Mouse (Mus musculus): ENCODE results near the gene Lilrb4a. TPM values are rescaled to one million over a fixed set of nuclear protein-coding genes. Genes with fewer than 3 reads are reported as not detected.

Gene Lilrb4a
- polyA plus RNA-seq, 2 experiments = 3.0 to 3.7 TPM

DNA sequence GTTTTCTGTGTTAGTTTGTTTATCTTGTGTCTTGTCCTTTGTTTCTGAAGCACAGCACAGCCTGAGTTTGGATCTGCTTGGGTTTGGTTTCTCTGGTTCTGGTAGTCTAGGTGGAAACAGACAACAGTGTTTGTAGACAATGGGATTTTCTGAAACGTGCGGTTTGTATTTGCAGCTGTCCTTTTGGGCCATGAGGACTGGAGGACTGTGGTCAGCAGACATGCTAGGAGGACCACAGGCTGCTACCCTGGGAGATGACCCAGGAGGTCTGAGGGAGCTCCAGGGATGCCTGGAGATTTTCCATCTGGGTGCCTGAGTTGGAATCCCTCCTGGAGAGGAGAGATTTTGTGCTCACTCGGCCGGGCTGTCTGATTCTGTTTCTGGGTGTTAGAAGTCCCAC is 35.9 kb downstream of the Lilrb4a start:
- H3K4me3 ChIP-seq (replicated peaks; ENCODE audit: low read length) = no peak overlapping the region
- no peaks in the 10 kb centered on the region for H3K27me3 ChIP-seq (ENCODE audit: control insufficient read depth, insufficient read depth, low read length)
- 82% methylated on average over 4 of the region's 4 CpGs for WGBS

DNA sequence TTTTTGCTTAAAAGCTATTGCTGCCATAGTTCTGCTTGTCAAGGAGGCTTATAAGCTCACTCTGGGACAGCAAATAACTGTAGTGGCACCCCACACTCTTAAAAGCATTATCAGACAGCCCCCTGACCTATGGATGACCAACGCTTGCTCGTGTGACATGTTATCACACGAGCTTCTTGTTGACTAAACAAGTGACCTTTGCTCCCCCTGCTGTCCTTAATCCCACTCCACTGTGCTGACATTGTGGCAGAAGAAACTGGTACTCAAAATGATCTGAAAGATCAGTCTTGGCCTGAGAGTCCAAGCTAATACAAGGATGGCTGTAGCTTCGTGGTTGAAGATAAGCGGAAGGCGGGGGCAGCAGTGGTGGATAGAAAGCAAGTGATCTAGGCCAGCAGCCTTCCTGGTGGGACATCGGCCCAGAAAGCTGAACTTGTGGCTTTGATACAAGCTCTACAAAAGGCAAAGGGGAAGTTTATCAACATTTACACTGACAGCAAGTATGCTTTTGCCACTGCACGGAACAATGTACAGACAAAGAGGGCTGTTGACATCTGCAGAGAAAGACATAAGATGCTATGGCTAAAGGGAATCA is 38.2 kb downstream of the Lilrb4a start:
- Histone ChIP-seq H3K27ac (replicated peaks; ENCODE audit: low read depth, low read length) (no peak overlapping the region), H3K9ac (ENCODE audit: low read depth, low read length, severe bottlenecking) (no peak overlapping the region), H3K4me3 (replicated peaks; ENCODE audit: low read length) (no peak overlapping the region), H3K9me3 (ENCODE audit: control insufficient read depth, low read length) (no peaks in the 10 kb centered on the region), H3K4me1 (ENCODE audit: control insufficient read depth, insufficient read depth, low read length) (no peaks in the 10 kb centered on the region), H3K4me2 (replicated peaks; ENCODE audit: low read depth, low read length, severe bottlenecking) (no peak overlapping the region), H3K27me3 (ENCODE audit: control insufficient read depth, insufficient read depth, low read length) (no peaks in the 10 kb centered on the region), H3K36me3 (ENCODE audit: control insufficient read depth, insufficient read depth, low read length) (no peaks in the 10 kb centered on the region)
- no peak for TF ChIP-seq POLR2A (IDR thresholded peaks at IDR 0.05; ENCODE audit: borderline replicate concordance, extremely low read depth, insufficient read depth, insufficient read length)
- 74% methylated on average over 8 of the region's 8 CpGs for WGBS
- DNase-seq (ENCODE audit: low spot score) (no peak), ATAC-seq (ENCODE audit: low FRiP score, low read depth) (no peak)

More for the DNA sequence above, 35.9 kb downstream of the Lilrb4a start:
- no peaks in the 10 kb centered on the region for H3K36me3 ChIP-seq (ENCODE audit: control insufficient read depth, insufficient read depth, low read length)
- H3K9me3 ChIP-seq (ENCODE audit: control insufficient read depth, low read length) = no peaks in the 10 kb centered on the region
- ATAC-seq (ENCODE audit: low FRiP score, low read depth) = no peak
- no peak overlapping the region for H3K4me2 ChIP-seq (replicated peaks; ENCODE audit: low read depth, low read length, severe bottlenecking)
- no peak for TF ChIP-seq POLR2A (IDR thresholded peaks at IDR 0.05; ENCODE audit: borderline replicate concordance, extremely low read depth, insufficient read depth, insufficient read length)
- no peak overlapping the region for H3K9ac ChIP-seq (ENCODE audit: low read depth, low read length, severe bottlenecking)
- DNase-seq (ENCODE audit: low spot score) = no peak
- no peak overlapping the region for H3K27ac ChIP-seq (replicated peaks; ENCODE audit: low read depth, low read length)
- H3K4me1 ChIP-seq (ENCODE audit: control insufficient read depth, insufficient read depth, low read length) = no peaks in the 10 kb centered on the region

DNA sequence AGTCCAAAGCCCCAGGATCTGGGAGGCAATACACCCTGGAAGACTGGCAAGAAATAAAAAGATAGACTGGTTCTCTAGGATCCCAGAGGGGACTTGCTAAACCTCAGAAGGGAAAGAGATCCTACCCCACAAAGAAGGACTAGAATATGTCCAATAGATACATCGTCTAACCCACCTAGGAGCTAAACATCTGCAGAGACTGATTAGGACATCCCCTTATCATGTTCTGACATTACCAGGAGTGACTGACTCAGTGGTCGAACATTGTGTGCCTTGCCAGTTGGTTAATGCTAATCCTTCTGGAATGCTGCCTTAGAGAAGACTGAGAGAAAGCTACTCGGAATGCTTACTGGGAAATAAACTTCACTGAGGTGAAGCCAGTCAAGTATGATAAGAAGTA is 38.7 kb downstream of the Lilrb4a start:
- H3K36me3 ChIP-seq (ENCODE audit: control insufficient read depth, insufficient read depth, low read length) = no peaks in the 10 kb centered on the region
- 81% methylated on average over 3 of the region's 3 CpGs for WGBS
- TF ChIP-seq POLR2A (IDR thresholded peaks at IDR 0.05; ENCODE audit: borderline replicate concordance, extremely low read depth, insufficient read depth, insufficient read length) = no peak
- no peaks in the 10 kb centered on the region for H3K27me3 ChIP-seq (ENCODE audit: control insufficient read depth, insufficient read depth, low read length)
- ATAC-seq (ENCODE audit: low FRiP score, low read depth) (no peak), DNase-seq (ENCODE audit: low spot score) (no peak)
- no peak overlapping the region for H3K4me3 ChIP-seq (replicated peaks; ENCODE audit: low read length)
- H3K9ac ChIP-seq (ENCODE audit: low read depth, low read length, severe bottlenecking) = no peak overlapping the region
- no peaks in the 10 kb centered on the region for H3K9me3 ChIP-seq (ENCODE audit: control insufficient read depth, low read length)
- no peaks in the 10 kb centered on the region for H3K4me1 ChIP-seq (ENCODE audit: control insufficient read depth, insufficient read depth, low read length)
- H3K27ac ChIP-seq (replicated peaks; ENCODE audit: low read depth, low read length) = no peak overlapping the region
- no peak overlapping the region for H3K4me2 ChIP-seq (replicated peaks; ENCODE audit: low read depth, low read length, severe bottlenecking)

DNA sequence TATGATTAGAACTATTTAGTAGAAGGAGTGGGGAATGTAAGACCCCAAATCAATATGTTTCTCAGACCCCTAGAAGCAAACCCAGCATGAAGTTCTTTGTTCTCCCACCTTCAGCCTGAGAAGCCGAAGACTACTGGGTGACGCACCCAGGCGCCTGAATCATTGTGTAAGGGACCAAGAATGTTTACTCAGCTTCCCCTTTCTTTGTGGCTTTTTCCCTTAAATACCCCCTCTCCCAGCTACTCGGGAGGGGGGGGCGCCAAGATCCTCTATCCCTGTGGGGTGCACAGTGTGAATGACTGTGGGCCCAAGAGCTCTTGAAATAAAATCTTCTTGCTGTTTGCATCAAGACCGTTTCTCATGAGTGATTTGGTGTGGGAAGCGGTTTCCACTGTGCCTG is 40.1 kb downstream of the Lilrb4a start:
- no peaks in the 10 kb centered on the region for H3K27me3 ChIP-seq (ENCODE audit: control insufficient read depth, insufficient read depth, low read length)
- no peak overlapping the region for H3K27ac ChIP-seq (replicated peaks; ENCODE audit: low read depth, low read length)
- H3K9me3 ChIP-seq (ENCODE audit: control insufficient read depth, low read length) = no peaks in the 10 kb centered on the region
- no peak overlapping the region for H3K4me2 ChIP-seq (replicated peaks; ENCODE audit: low read depth, low read length, severe bottlenecking)
- H3K36me3 ChIP-seq (ENCODE audit: control insufficient read depth, insufficient read depth, low read length) = no peaks in the 10 kb centered on the region
- no peaks in the 10 kb centered on the region for H3K4me1 ChIP-seq (ENCODE audit: control insufficient read depth, insufficient read depth, low read length)
- no peak overlapping the region for H3K4me3 ChIP-seq (replicated peaks; ENCODE audit: low read length)
- ATAC-seq (ENCODE audit: low FRiP score, low read depth) (no peak), DNase-seq (ENCODE audit: low spot score) (no peak)
- H3K9ac ChIP-seq (ENCODE audit: low read depth, low read length, severe bottlenecking) = no peak overlapping the region
- no peak for TF ChIP-seq POLR2A (IDR thresholded peaks at IDR 0.05; ENCODE audit: borderline replicate concordance, extremely low read depth, insufficient read depth, insufficient read length)
- WGBS = 83% methylated on average over 7 of the region's 7 CpGs

Other genes starting within 250 kb of the Lilrb4a start
- 1.7 and 2.2 TPM in 2 replicates for gene Gm49339, start 10.3 kb upstream of the Lilrb4a start, polyA plus RNA-seq (2012; rRNA removed)
- gene Gm49339, start 10.3 kb upstream of the Lilrb4a start, polyA plus RNA-seq (2014; fragmentation: Nextera tagmentation; extraction: Ambion mirVana) = 2.7 and 2.9 TPM in 2 replicates
- 1.3 TPM in 2 replicates for gene Lilr4b, start 10.3 kb upstream of the Lilrb4a start, polyA plus RNA-seq (2012; rRNA removed)
- gene Lilr4b, start 10.3 kb upstream of the Lilrb4a start, polyA plus RNA-seq (2014; fragmentation: Nextera tagmentation; extraction: Ambion mirVana) = 0.76 and 1.1 TPM in 2 replicates
- 1.2 and 1.5 TPM in 2 replicates for gene Fam162b, start 99.6 kb downstream of the Lilrb4a start, polyA plus RNA-seq (2012; rRNA removed)
- gene Fam162b, start 99.6 kb downstream of the Lilrb4a start, polyA plus RNA-seq (2014; fragmentation: Nextera tagmentation; extraction: Ambion mirVana) = 2.1 and 2.3 TPM in 2 replicates
- gene Gprc6a, start 140.5 kb downstream of the Lilrb4a start, polyA plus RNA-seq (2012; rRNA removed) = not detected in 2 replicates
- gene Gprc6a, start 140.5 kb downstream of the Lilrb4a start, polyA plus RNA-seq (2014; fragmentation: Nextera tagmentation; extraction: Ambion mirVana) = not detected in 2 replicates
- gene Rfx6, start 186.8 kb downstream of the Lilrb4a start, polyA plus RNA-seq (2012; rRNA removed) = not detected in 2 replicates
- not detected in 2 replicates for gene Rfx6, start 186.8 kb downstream of the Lilrb4a start, polyA plus RNA-seq (2014; fragmentation: Nextera tagmentation; extraction: Ambion mirVana)

Data from limb, embryonic 14.5 days (tissue).